Comparison of ENCODE assay signal across 8 mouse cellular contexts in genomic region chr2:12023402-12024111, GRCm38 (mm10).
DNase-seq lines count a peak whose midpoint lies in the region; ATAC-seq and TF ChIP-seq lines count a peak whose summit lies in the region.

No protein-coding gene starts in this region.

- no peak for TF ChIP-seq CTCF in layer of hippocampus, adult 2 months (conservative IDR thresholded peaks at IDR 0.05)

- DNase-seq in cerebellum, postnatal 10 days = peak; percentile 48 to 49
- no peak for DNase-seq in cerebellum, adult 18-20 months
- peak; percentile 83 for DNase-seq in kidney, adult 9 months
- peak; percentile 71 for DNase-seq in lung, postnatal 14 days
- no peak for DNase-seq in spleen, postnatal 4 days (ENCODE audit: low spot score in 2 of 2)
- DNase-seq in layer of hippocampus, adult 2 months (ENCODE audit: low spot score in 2 of 2) = no peak
- DNase-seq in Muller cell, postnatal 12 days (ENCODE audit: inconsistent ontology term) = no peak

- ATAC-seq in granulocyte monocyte progenitor cell, adult 5-6 weeks (replicated peaks; ENCODE audit: poor library complexity, severe bottlenecking) = peak; percentile 59

- H3K27ac ChIP-seq in layer of hippocampus, adult 2 months = no peak overlapping the region

- no peak overlapping the region for H3K4me3 ChIP-seq in layer of hippocampus, adult 2 months

Comparison
In these comparisons a context has a peak if more than half of its experiments do, and no peak if none do; other contexts are left out.
1. DNase-seq: peak in cerebellum, postnatal 10 days (2 of 2), kidney, adult 9 months (single experiment) and lung, postnatal 14 days (single experiment); none in cerebellum, adult 18-20 months (0 of 2), spleen, postnatal 4 days (0 of 2), layer of hippocampus, adult 2 months (0 of 2) and Muller cell, postnatal 12 days (single experiment).